Mouse (Mus musculus) midbrain, embryonic 13.5 days (tissue): ENCODE measurements around the gene Btg2. TPM values are rescaled to one million over a fixed set of nuclear protein-coding genes. Genes with fewer than 3 reads are reported as not detected.

Source experiments
- ATAC-seq: fragments of 200-750 bp; cut with Nextera tagmentation; 2 replicates; pipeline ENCODE4 v1.8.0; 2017; ENCODE audit warnings: mild to moderate bottlenecking, moderate TSS enrichment, moderate library complexity
- H3K27ac ChIP-seq: fragments of 300-500 bp; sonication (generic); 2 replicates; pipeline ENCODE4 v1.5.1; 2015; ENCODE audit warnings: inconsistent platforms, mild to moderate bottlenecking, moderate library complexity
- H3K27me3 ChIP-seq: fragments of 300-500 bp; sonication (generic); 2 replicates; pipeline ENCODE4 v1.6.1; 2015; ENCODE audit warnings: mild to moderate bottlenecking, inconsistent platforms
- H3K36me3 ChIP-seq: fragments of 300-500 bp; sonication (generic); 2 replicates; pipeline ENCODE4 v1.6.1; 2015; ENCODE audit warnings: mild to moderate bottlenecking, inconsistent platforms
- H3K4me1 ChIP-seq: fragments of 300-500 bp; sonication (generic); replicated peaks from 2 replicates; pipeline ENCODE4 v1.6.1; 2015; ENCODE audit warnings: inconsistent platforms
- H3K4me2 ChIP-seq: fragments of 300-500 bp; sonication (generic); replicated peaks from 2 replicates; pipeline ENCODE4 v1.6.1; 2015; ENCODE audit warnings: moderate library complexity, mild to moderate bottlenecking, inconsistent platforms
- H3K4me3 ChIP-seq: fragments of 300-500 bp; sonication (generic); replicated peaks from 2 replicates; pipeline ENCODE4 v1.5.1; 2015; ENCODE audit warnings: mild to moderate bottlenecking, inconsistent platforms
- H3K9ac ChIP-seq: fragments of 300-500 bp; sonication (generic); replicated peaks from 2 replicates; pipeline ENCODE4 v1.6.1; 2015; ENCODE audit warnings: mild to moderate bottlenecking, inconsistent platforms
- H3K9me3 ChIP-seq: fragments of 300-500 bp; sonication (generic); 2 replicates; pipeline ENCODE4 v1.6.1; 2016; ENCODE audit warnings: mild to moderate bottlenecking, inconsistent platforms
- WGBS: fragments of 180-500 bp; shearing (Covaris S2); methylation state at CpG from one replicate; pipeline ENCODE4 v1.1.7; 2015; 5-methylcytosine and 5-hydroxymethylcytosine counted together
- polyA plus RNA-seq: library from polyadenylated mRNA; unstranded; fragments of >200 nt; fragmentation: Nextera tagmentation; extraction: Ambion mirVana; gene quantifications from 2 replicates; pipeline ENCODE4 v1.2.1, GENCODE M21; 2015

Gene Btg2
- polyA plus RNA-seq = 109 and 110 TPM in 2 replicates

DNA sequence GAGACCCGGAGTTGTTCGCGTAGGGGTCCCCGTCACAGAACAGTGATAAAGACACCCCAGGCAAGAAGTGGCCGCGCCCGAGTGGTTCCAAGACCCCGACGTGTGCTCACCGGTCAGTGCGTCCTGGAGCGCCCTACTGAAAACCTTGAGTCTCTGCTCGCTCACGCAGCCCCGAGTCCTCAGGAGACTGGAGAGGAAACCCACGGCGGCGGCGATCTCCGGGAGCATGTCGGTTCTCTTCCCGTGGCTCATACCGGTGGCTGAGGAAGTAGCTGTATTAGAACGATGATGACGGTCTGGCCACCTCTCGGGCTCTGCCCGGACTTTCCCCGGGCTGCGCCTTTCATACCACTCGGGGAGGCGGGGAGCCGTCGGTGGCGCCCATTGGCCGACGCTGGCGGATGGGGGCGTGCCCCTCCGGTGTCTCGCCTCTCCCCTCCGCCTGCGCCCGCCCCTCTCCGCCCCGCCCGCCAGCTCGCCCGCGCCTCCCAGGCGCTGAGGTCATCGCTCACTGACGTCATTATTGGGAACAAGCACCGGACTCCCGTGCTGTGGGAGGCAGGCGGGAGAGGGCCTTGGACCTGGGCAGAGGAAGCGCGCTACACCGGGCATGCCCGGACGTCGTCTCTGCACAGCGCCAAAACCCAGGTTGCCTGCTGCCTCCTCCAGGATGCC, at the start of gene Btg2:
Gene Btg2, minus strand, starts transcription at position 319 of the 675 bp plus-strand sequence.
- Histone ChIP-seq H3K9me3 (no peaks in the 10 kb centered on the region), H3K36me3 (peaks cover 10% of the 10 kb centered on the region; the same call in 1 of the 2 replicates), H3K9ac (peak within 1 kb of the TSS; percentile 92), H3K4me1 (peaks cover 63% of the 10 kb centered on the region), H3K4me3 (peak within 1 kb of the TSS; percentile 75), H3K27me3 (no peaks in the 10 kb centered on the region), H3K4me2 (peak within 1 kb of the TSS; percentile 72), H3K27ac (peak within 1 kb of the TSS; percentile 86)
- ATAC-seq = peak; percentile 93
- under 1% methylated on average over 62 of the region's 62 CpGs for WGBS

DNA sequence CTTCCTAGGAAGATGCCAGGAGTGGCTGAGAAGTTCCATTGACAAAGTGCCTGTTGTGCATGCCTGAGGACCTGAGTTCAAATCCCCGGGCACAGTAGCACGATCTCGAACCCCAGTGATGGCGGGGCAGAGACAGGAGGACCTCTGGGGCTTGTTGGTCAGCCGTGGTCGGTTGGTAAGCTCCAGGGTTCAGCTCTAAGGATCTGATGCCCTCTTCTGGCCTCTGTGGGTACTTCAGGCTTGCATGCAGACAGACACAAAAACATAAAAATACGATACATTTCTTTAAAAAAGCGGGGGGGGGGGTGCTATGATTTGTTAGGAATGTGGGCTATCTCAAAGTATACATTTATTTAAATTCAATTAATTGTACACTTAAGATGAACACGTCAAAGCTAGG, 43.3 kb upstream of the Btg2 start:
- ATAC-seq = no peak
- WGBS = 53% methylated on average over 9 of the region's 9 CpGs
- H3K4me3 ChIP-seq = no peak overlapping the region

GRCm38 (mm10) chr1:134120179-134120578, 41.3 kb upstream of the Btg2 start:
- H3K4me1 ChIP-seq = peaks cover 6% of the 10 kb centered on the region
- no peak overlapping the region for H3K4me3 ChIP-seq
- WGBS = 5% methylated on average over 5 of the region's 5 CpGs
- peak; percentile 86 for ATAC-seq
- no peak overlapping the region for H3K9ac ChIP-seq
- no peaks in the 10 kb centered on the region for H3K36me3 ChIP-seq
- H3K27ac ChIP-seq = no peak overlapping the region
- H3K4me2 ChIP-seq = no peak overlapping the region
- H3K9me3 ChIP-seq = no peaks in the 10 kb centered on the region
- no peaks in the 10 kb centered on the region for H3K27me3 ChIP-seq

More for the DNA sequence above, 43.3 kb upstream of the Btg2 start:
- Histone ChIP-seq H3K9ac (no peak overlapping the region), H3K27me3 (no peaks in the 10 kb centered on the region), H3K4me1 (no peaks in the 10 kb centered on the region; the same call in 1 of the 2 replicates), H3K4me2 (no peak overlapping the region), H3K9me3 (no peaks in the 10 kb centered on the region), H3K36me3 (no peaks in the 10 kb centered on the region), H3K27ac (no peak overlapping the region)

GRCm38 (mm10) chr1:134117110-134117509, 38.2 kb upstream of the Btg2 start:
- H3K4me2 ChIP-seq = no peak overlapping the region
- no peaks in the 10 kb centered on the region for H3K27me3 ChIP-seq
- WGBS = 85% methylated on average over 5 of the region's 5 CpGs

GRCm38 (mm10) chr1:134115424-134115823, 36.5 kb upstream of the Btg2 start:
- Histone ChIP-seq H3K9me3 (no peaks in the 10 kb centered on the region), H3K4me2 (no peak overlapping the region), H3K9ac (no peak overlapping the region), H3K4me3 (no peak overlapping the region), H3K27ac (no peak overlapping the region), H3K4me1 (peaks cover 6% of the 10 kb centered on the region), H3K27me3 (no peaks in the 10 kb centered on the region), H3K36me3 (no peaks in the 10 kb centered on the region)
- 67% methylated on average over 8 of the region's 8 CpGs for WGBS
- ATAC-seq = no peak

More at GRCm38 (mm10) chr1:134117110-134117509, 38.2 kb upstream of the Btg2 start:
- Histone ChIP-seq H3K9ac (no peak overlapping the region), H3K9me3 (no peaks in the 10 kb centered on the region), H3K27ac (no peak overlapping the region), H3K36me3 (no peaks in the 10 kb centered on the region), H3K4me1 (peaks cover 6% of the 10 kb centered on the region), H3K4me3 (no peak overlapping the region)
- ATAC-seq = no peak

DNA sequence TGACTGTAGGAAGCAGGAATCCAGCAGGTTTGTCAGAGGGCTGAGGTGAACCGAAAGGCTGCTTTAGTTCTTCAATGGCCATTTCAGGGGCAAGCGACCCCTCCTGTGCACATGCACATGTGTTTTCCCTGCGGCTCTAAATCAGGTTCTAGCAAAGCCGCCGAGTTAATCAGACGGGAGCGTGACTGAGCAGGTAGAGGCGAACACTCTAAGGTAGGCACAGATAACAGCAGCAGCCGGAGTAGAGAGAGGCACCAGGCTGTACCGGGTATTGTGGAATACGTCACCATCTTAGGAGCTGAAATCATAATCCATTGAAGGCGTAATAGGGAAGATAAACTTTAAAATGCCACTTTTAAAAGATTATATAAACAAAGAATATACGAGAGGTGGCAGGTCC, 35.8 kb upstream of the Btg2 start:
- Histone ChIP-seq H3K27ac (no peak overlapping the region), H3K4me3 (no peak overlapping the region), H3K4me2 (no peak overlapping the region), H3K4me1 (peaks cover 6% of the 10 kb centered on the region), H3K27me3 (no peaks in the 10 kb centered on the region), H3K36me3 (no peaks in the 10 kb centered on the region), H3K9ac (no peak overlapping the region), H3K9me3 (no peaks in the 10 kb centered on the region)
- WGBS = 91% methylated on average over 13 of the region's 13 CpGs
- ATAC-seq = no peak

DNA sequence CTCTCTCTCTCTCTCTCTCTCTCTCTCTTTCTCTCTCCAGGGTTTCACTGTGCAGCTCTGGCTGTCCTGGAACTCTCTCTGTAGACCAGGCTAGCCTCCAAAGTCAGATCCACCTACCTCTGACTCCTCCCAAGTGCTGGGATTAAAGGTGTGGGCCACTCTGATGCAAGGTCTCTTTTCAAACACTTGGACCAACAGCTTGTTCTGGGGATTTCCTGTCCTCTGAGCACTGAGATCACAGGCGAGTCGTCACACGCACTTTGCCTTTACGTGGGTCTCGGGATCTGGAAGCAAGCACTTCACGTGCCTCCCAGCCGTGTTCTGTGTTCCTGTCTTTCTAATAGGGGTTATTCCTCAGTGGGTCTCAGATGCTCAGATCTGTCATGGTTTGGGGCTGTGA, 35.1 kb upstream of the Btg2 start:
- Histone ChIP-seq H3K36me3 (no peaks in the 10 kb centered on the region), H3K27ac (no peak overlapping the region), H3K27me3 (no peaks in the 10 kb centered on the region), H3K4me1 (peaks cover 6% of the 10 kb centered on the region), H3K4me2 (no peak overlapping the region), H3K4me3 (no peak overlapping the region), H3K9ac (no peak overlapping the region), H3K9me3 (no peaks in the 10 kb centered on the region)
- ATAC-seq = no peak
- 88% methylated on average over 7 of the region's 7 CpGs for WGBS

- no peak overlapping the region for H3K4me3 ChIP-seq
- no peaks in the 10 kb centered on the region for H3K27me3 ChIP-seq
- 69% methylated on average over 5 of the region's 5 CpGs for WGBS
- no peaks in the 10 kb centered on the region for H3K9me3 ChIP-seq
- peaks cover 6% of the 10 kb centered on the region for H3K4me1 ChIP-seq
- no peak overlapping the region for H3K4me2 ChIP-seq
- H3K27ac ChIP-seq = no peak overlapping the region
- no peak overlapping the region for H3K9ac ChIP-seq
- ATAC-seq = no peak
- no peaks in the 10 kb centered on the region for H3K36me3 ChIP-seq
Measured at GRCm38 (mm10) chr1:134113560-134113959, 34.6 kb upstream of the Btg2 start.

GRCm38 (mm10) chr1:134110979-134111378, 32.1 kb upstream of the Btg2 start, which contains the start of gene Chit1:
Gene Chit1 (plus strand): TSS chr1:134111242.
- no peaks in the 10 kb centered on the region for H3K36me3 ChIP-seq
- no peak within 1 kb of the TSS for H3K4me3 ChIP-seq
- no peak within 1 kb of the TSS for H3K27ac ChIP-seq
- peaks cover 10% of the 10 kb centered on the region for H3K4me1 ChIP-seq
- no peak within 1 kb of the TSS for H3K4me2 ChIP-seq
- ATAC-seq = no peak
- H3K9me3 ChIP-seq = no peaks in the 10 kb centered on the region
- 0 out of 2 replicates have a peak, but pooled peaks cover 3% of the 10 kb centered on the region for H3K27me3 ChIP-seq
- 85% methylated on average over 4 of the region's 4 CpGs for WGBS
- H3K9ac ChIP-seq = no peak within 1 kb of the TSS

DNA sequence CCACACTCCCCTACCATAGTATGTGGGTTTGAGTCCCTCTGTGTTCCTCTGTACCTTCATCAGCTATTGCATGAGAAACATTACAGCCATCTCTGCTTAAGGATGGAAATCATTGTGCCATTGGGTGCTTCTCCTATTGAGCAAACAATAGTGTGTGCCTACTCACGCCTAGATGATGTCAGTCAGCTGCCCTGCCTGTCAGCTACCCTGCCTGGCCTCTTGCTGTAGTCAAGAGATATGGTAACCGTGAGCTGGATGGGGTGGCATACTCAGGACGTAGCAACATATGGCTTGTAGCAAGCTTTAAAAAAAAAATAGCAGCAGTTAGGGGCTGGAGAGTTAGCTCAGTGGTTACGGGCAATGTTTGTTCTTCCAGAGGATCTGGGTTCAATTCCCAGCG, 31.5 kb upstream of the Btg2 start:
- WGBS = 85% methylated on average over 5 of the region's 5 CpGs
- no peaks in the 10 kb centered on the region for H3K36me3 ChIP-seq
- no peak overlapping the region for H3K9ac ChIP-seq
- H3K4me2 ChIP-seq = no peak overlapping the region
- ATAC-seq = no peak
- no peak overlapping the region for H3K27ac ChIP-seq
- no peaks in the 10 kb centered on the region for H3K9me3 ChIP-seq
- H3K4me3 ChIP-seq = no peak overlapping the region
- H3K4me1 ChIP-seq = peaks cover 5% of the 10 kb centered on the region
- H3K27me3 ChIP-seq = 0 out of 2 replicates have a peak, but pooled peaks cover 3% of the 10 kb centered on the region

GRCm38 (mm10) chr1:134110015-134110414, 31.1 kb upstream of the Btg2 start:
- no peak for ATAC-seq
- no peak overlapping the region for H3K4me3 ChIP-seq
- H3K27me3 ChIP-seq = 0 out of 2 replicates have a peak, but pooled peaks cover 3% of the 10 kb centered on the region
- H3K9ac ChIP-seq = no peak overlapping the region
- WGBS = 88% methylated on average over 3 of the region's 3 CpGs
- no peak overlapping the region for H3K27ac ChIP-seq
- H3K9me3 ChIP-seq = no peaks in the 10 kb centered on the region
- H3K36me3 ChIP-seq = no peaks in the 10 kb centered on the region
- H3K4me1 ChIP-seq = 0 out of 2 replicates have a peak, but pooled peaks cover 4% of the 10 kb centered on the region
- no peak overlapping the region for H3K4me2 ChIP-seq

GRCm38 (mm10) chr1:134107777-134108176, 28.9 kb upstream of the Btg2 start:
- Histone ChIP-seq H3K27ac (no peak overlapping the region), H3K36me3 (no peaks in the 10 kb centered on the region), H3K4me2 (no peak overlapping the region), H3K9me3 (no peaks in the 10 kb centered on the region), H3K4me3 (no peak overlapping the region), H3K27me3 (0 out of 2 replicates have a peak, but pooled peaks cover 3% of the 10 kb centered on the region), H3K4me1 (0 out of 2 replicates have a peak, but pooled peaks cover 4% of the 10 kb centered on the region), H3K9ac (no peak overlapping the region)
- no peak for ATAC-seq
- 90% methylated on average over 7 of the region's 7 CpGs for WGBS
